Mouse (Mus musculus) kidney, embryonic 14.5 days (tissue): ENCODE results near the gene Ip6k3. TPM values are rescaled to one million over a fixed set of nuclear protein-coding genes. Genes with fewer than 3 reads are reported as not detected.

ENCODE experiments used
- ATAC-seq: fragments of 200-750 bp; cut with Nextera tagmentation; 2 replicates; pipeline ENCODE4 v1.8.0; 2017; ENCODE audit warnings: moderate number of reproducible peaks, mild to moderate bottlenecking, moderate TSS enrichment, moderate library complexity; ENCODE audit not compliant: low FRiP score, low TSS enrichment
- H3K27ac ChIP-seq: fragments of 300-500 bp; sonication (generic); 2 replicates; pipeline ENCODE4 v1.5.1; 2014; ENCODE audit warnings: low read depth, mild to moderate bottlenecking, low read length, moderate library complexity, mixed read lengths
- H3K27me3 ChIP-seq: fragments of 300-500 bp; sonication (generic); 2 replicates; pipeline ENCODE4 v1.6.1; 2014; ENCODE audit warnings: mild to moderate bottlenecking, low read length; ENCODE audit not compliant: control insufficient read depth, insufficient read depth
- H3K36me3 ChIP-seq: fragments of 300-500 bp; sonication (generic); 2 replicates; pipeline ENCODE4 v1.6.1; 2014; ENCODE audit warnings: low read length, mixed read lengths; ENCODE audit not compliant: control insufficient read depth, insufficient read depth
- H3K4me1 ChIP-seq: fragments of 300-500 bp; sonication (generic); 2 replicates; pipeline ENCODE4 v1.6.1; 2014; ENCODE audit warnings: low read length, mixed read lengths; ENCODE audit not compliant: control insufficient read depth, insufficient read depth
- H3K4me2 ChIP-seq: fragments of 300-500 bp; sonication (generic); replicated peaks from 2 replicates; pipeline ENCODE4 v1.6.1; 2014; ENCODE audit warnings: low read depth, mild to moderate bottlenecking, low read length
- H3K4me3 ChIP-seq: fragments of 300-500 bp; sonication (generic); 2 replicates; pipeline ENCODE4 v1.5.1; 2014; ENCODE audit warnings: mild to moderate bottlenecking, low read length
- H3K9ac ChIP-seq: fragments of 300-500 bp; sonication (generic); 2 replicates; pipeline ENCODE4 v1.6.1; 2014; ENCODE audit warnings: low read depth, mild to moderate bottlenecking, low read length, moderate library complexity
- H3K9me3 ChIP-seq: fragments of 300-500 bp; sonication (generic); 2 replicates; pipeline ENCODE4 v1.6.1; 2016; ENCODE audit warnings: low read length; ENCODE audit not compliant: control insufficient read depth
- WGBS: fragments of 180-500 bp; shearing (Covaris S2); extraction: QIAGEN DNeasy Blood & Tissue Kit; methylation state at CpG from one replicate; pipeline ENCODE4 v1.1.7; 2014; 5-methylcytosine and 5-hydroxymethylcytosine counted together
- polyA plus RNA-seq: library from polyadenylated mRNA; unstranded; fragments of >200 nt; fragmentation: Nextera tagmentation; extraction: Ambion mirVana; gene quantifications from 2 replicates; pipeline ENCODE4 v1.2.1, GENCODE M21; 2014

Gene Ip6k3
- polyA plus RNA-seq, 1 experiment from 2014 or later: 0.12 TPM

- peak; percentile 39; the same call in 1 of the 2 replicates for ATAC-seq
- H3K36me3 ChIP-seq: peaks cover 41% of the 10 kb centered on the region
These were observed 42.4 kb downstream of the Ip6k3 start for GRCm38 (mm10) chr17:27125185-27125584.

GRCm38 (mm10) chr17:27123813-27124375, 43.7 kb downstream of the Ip6k3 start:
- no peaks in the 10 kb centered on the region for H3K27me3 ChIP-seq
- H3K27ac ChIP-seq: peak overlapping the region; percentile 37; the same call in 1 of the 2 replicates
- no peak overlapping the region for H3K4me3 ChIP-seq
- WGBS: 91% methylated on average over 7 of the region's 7 CpGs
- no peaks in the 10 kb centered on the region for H3K9me3 ChIP-seq
- no peak overlapping the region for H3K9ac ChIP-seq
- H3K36me3 ChIP-seq: peaks cover 46% of the 10 kb centered on the region
- no peak overlapping the region for H3K4me2 ChIP-seq
- no peak for ATAC-seq
- H3K4me1 ChIP-seq: peaks cover 10% of the 10 kb centered on the region; the same call in 1 of the 2 replicates

More at GRCm38 (mm10) chr17:27125185-27125584, 42.4 kb downstream of the Ip6k3 start:
- Histone ChIP-seq H3K4me1 (peaks cover 15% of the 10 kb centered on the region), H3K27ac (peak overlapping the region; percentile 20; the same call in 1 of the 2 replicates), H3K4me3 (no peak overlapping the region), H3K9me3 (no peaks in the 10 kb centered on the region), H3K9ac (no peak overlapping the region), H3K4me2 (no peak overlapping the region), H3K27me3 (no peaks in the 10 kb centered on the region)
- WGBS: 34% methylated on average over 12 of the region's 12 CpGs

- Histone ChIP-seq H3K9me3 (no peaks in the 10 kb centered on the region), H3K4me2 (no peak overlapping the region), H3K4me1 (peaks cover 10% of the 10 kb centered on the region; the same call in 1 of the 2 replicates), H3K36me3 (peaks cover 46% of the 10 kb centered on the region), H3K27ac (no peak overlapping the region), H3K4me3 (no peak overlapping the region), H3K9ac (no peak overlapping the region), H3K27me3 (no peaks in the 10 kb centered on the region)
- no peak for ATAC-seq
- WGBS: 84% methylated on average over 2 of the region's 2 CpGs
These were observed 44.5 kb downstream of the Ip6k3 start for GRCm38 (mm10) chr17:27123103-27123502.

GRCm38 (mm10) chr17:27122701-27123100, 44.9 kb downstream of the Ip6k3 start:
- H3K4me1 ChIP-seq: peaks cover 10% of the 10 kb centered on the region; the same call in 1 of the 2 replicates
- no peak overlapping the region for H3K4me2 ChIP-seq
- H3K9ac ChIP-seq: no peak overlapping the region
- no peak overlapping the region for H3K4me3 ChIP-seq
- H3K36me3 ChIP-seq: peaks cover 46% of the 10 kb centered on the region
- no peaks in the 10 kb centered on the region for H3K27me3 ChIP-seq
- 73% methylated on average over 11 of the region's 11 CpGs for WGBS
- ATAC-seq: no peak
- H3K9me3 ChIP-seq: no peaks in the 10 kb centered on the region
- no peak overlapping the region for H3K27ac ChIP-seq

GRCm38 (mm10) chr17:27121781-27122180, 45.8 kb downstream of the Ip6k3 start:
- Histone ChIP-seq H3K36me3 (peaks cover 52% of the 10 kb centered on the region), H3K27ac (no peak overlapping the region), H3K4me3 (no peak overlapping the region), H3K4me2 (no peak overlapping the region), H3K27me3 (no peaks in the 10 kb centered on the region), H3K9ac (peak overlapping the region; percentile 28; the same call in 1 of the 2 replicates), H3K9me3 (no peaks in the 10 kb centered on the region), H3K4me1 (peaks cover 10% of the 10 kb centered on the region; the same call in 1 of the 2 replicates)
- WGBS: 90% methylated on average over 7 of the region's 7 CpGs
- ATAC-seq: no peak

- peak overlapping the region; percentile 28; the same call in 1 of the 2 replicates for H3K9ac ChIP-seq
- ATAC-seq: no peak
- peaks cover 10% of the 10 kb centered on the region; the same call in 1 of the 2 replicates for H3K4me1 ChIP-seq
- WGBS: 44% methylated on average over 14 of the region's 14 CpGs
- no peaks in the 10 kb centered on the region for H3K27me3 ChIP-seq
- H3K4me3 ChIP-seq: no peak overlapping the region
- peaks cover 57% of the 10 kb centered on the region for H3K36me3 ChIP-seq
- H3K9me3 ChIP-seq: no peaks in the 10 kb centered on the region
- no peak overlapping the region for H3K27ac ChIP-seq
- H3K4me2 ChIP-seq: no peak overlapping the region
These were observed 46.3 kb downstream of the Ip6k3 start for GRCm38 (mm10) chr17:27121266-27121665.

- H3K4me3 ChIP-seq: no peak overlapping the region
- H3K27me3 ChIP-seq: no peaks in the 10 kb centered on the region
- H3K4me1 ChIP-seq: peaks cover 10% of the 10 kb centered on the region; the same call in 1 of the 2 replicates
- peaks cover 59% of the 10 kb centered on the region for H3K36me3 ChIP-seq
- no peak overlapping the region for H3K4me2 ChIP-seq
- 15% methylated on average over 18 of the region's 18 CpGs for WGBS
- H3K9me3 ChIP-seq: no peaks in the 10 kb centered on the region
- no peak overlapping the region for H3K9ac ChIP-seq
- ATAC-seq: no peak; the same call in 1 of the 2 replicates
- H3K27ac ChIP-seq: no peak overlapping the region
These were observed 47.0 kb downstream of the Ip6k3 start for GRCm38 (mm10) chr17:27120561-27121024.

- H3K27me3 ChIP-seq: no peaks in the 10 kb centered on the region
- H3K27ac ChIP-seq: no peak overlapping the region
- no peak overlapping the region for H3K4me3 ChIP-seq
- 57% methylated on average over 8 of the region's 8 CpGs for WGBS
- no peak for ATAC-seq
- H3K9ac ChIP-seq: no peak overlapping the region
- peaks cover 11% of the 10 kb centered on the region; the same call in 1 of the 2 replicates for H3K4me1 ChIP-seq
- H3K9me3 ChIP-seq: no peaks in the 10 kb centered on the region
- peaks cover 55% of the 10 kb centered on the region for H3K36me3 ChIP-seq
- no peak overlapping the region for H3K4me2 ChIP-seq
These were observed 47.6 kb downstream of the Ip6k3 start for GRCm38 (mm10) chr17:27119954-27120353.

GRCm38 (mm10) chr17:27119540-27119895, 48.1 kb downstream of the Ip6k3 start:
- 81% methylated on average over 4 of the region's 4 CpGs for WGBS
- H3K36me3 ChIP-seq: peaks cover 52% of the 10 kb centered on the region
- H3K4me1 ChIP-seq: peaks cover 13% of the 10 kb centered on the region; the same call in 1 of the 2 replicates

More at GRCm38 (mm10) chr17:27119540-27119895, 48.1 kb downstream of the Ip6k3 start:
- ATAC-seq: no peak
- H3K9me3 ChIP-seq: no peaks in the 10 kb centered on the region
- no peak overlapping the region for H3K27ac ChIP-seq
- no peak overlapping the region for H3K4me2 ChIP-seq
- no peaks in the 10 kb centered on the region for H3K27me3 ChIP-seq
- H3K9ac ChIP-seq: no peak overlapping the region
- no peak overlapping the region for H3K4me3 ChIP-seq
